Mouse (Mus musculus) bone marrow, adult 2 months (tissue): ENCODE data around the gene Cox15. TPM values are rescaled to one million over a fixed set of nuclear protein-coding genes. Genes with fewer than 3 reads are reported as not detected.
A peak's percentile ranks its signal among the peaks of the same experiment; 100 is the strongest.

Source experiments
- H3K27ac ChIP-seq: fragments of 200-500 bp; 2 replicates; pipeline ENCODE4 v1.5.1; 2012; ENCODE audit warnings: low read depth, mild to moderate bottlenecking, control low read depth, inconsistent platforms, low read length; ENCODE audit not compliant: control insufficient read depth, poor library complexity, insufficient read depth
- H3K4me1 ChIP-seq: fragments of 200-500 bp; 2 replicates; pipeline ENCODE4 v1.6.1; 2011; ENCODE audit warnings: low read length; ENCODE audit not compliant: control insufficient read depth, insufficient read depth
- H3K4me3 ChIP-seq: fragments of 200-500 bp; replicated peaks from 2 replicates; pipeline ENCODE3; 2011; ENCODE audit warnings: mild to moderate bottlenecking, low read depth, low read length, control low read depth; ENCODE audit not compliant: control insufficient read depth
- CTCF ChIP-seq: fragments of 200-500 bp; IDR thresholded peaks from 2 replicates; pipeline ENCODE4 v1.5.1; 2011; ENCODE audit warnings: low read length, control low read depth; ENCODE audit not compliant: control insufficient read depth, insufficient read depth
- POLR2A ChIP-seq: fragments of 200-500 bp; IDR thresholded peaks from 2 replicates; pipeline ENCODE4 v1.6.1; 2011; ENCODE audit warnings: low read depth, mild to moderate bottlenecking, control low read depth, low read length, borderline replicate concordance; ENCODE audit not compliant: control insufficient read depth
- WGBS: fragments of 180-500 bp; shearing (Covaris S2); methylation state at CpG from one replicate; pipeline ENCODE4 v1.1.7; 2018; 5-methylcytosine and 5-hydroxymethylcytosine counted together
- polyA plus RNA-seq: library from polyadenylated mRNA; stranded (reverse); fragments of >200 nt; gene quantifications from 2 replicates; pipeline ENCODE4 v1.2.4, GENCODE M21; 2011; ENCODE audit warnings: low replicate concordance; ENCODE audit not compliant: missing spikeins, insufficient read depth, insufficient read length

Gene Cox15
- polyA plus RNA-seq, 1 experiment = 12.4 TPM

DNA sequence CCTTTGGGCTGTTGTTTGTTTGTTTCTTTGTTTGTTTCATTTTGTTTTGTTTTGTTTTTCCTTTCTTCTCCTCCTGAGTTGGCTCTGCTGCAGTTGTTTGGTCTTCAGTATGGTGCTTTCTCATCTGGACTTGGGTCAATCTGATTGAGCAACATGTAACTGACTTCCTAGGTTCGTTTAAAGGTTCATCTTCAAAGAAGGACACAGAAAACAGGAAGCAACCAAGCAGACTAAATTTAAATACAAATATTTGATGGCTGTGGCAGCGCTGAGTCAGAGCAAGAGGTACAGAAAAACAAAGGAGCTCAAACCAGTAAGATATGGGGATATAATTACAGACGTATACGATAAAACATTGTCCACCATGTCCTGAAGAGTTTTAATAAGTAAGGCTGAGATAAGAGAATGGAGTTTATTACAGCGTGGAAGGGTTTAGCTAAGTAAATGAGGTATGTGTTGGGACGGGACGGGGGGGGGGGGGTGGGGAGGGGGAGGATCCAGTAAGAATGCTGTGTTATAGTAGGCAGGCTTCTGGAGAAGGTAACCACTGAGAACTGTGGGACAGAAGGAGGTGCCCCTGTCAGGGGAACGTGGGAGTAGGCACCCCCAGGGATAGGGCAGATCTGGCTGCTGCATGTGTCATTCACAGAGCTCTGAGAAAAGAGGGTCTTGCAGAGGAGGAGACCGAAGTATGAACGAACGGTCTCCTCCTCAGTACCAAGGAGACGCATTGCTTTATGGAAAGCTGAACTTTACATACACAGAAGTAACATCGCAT is 33.6 kb upstream of the Cox15 start:
- Histone ChIP-seq H3K4me3 (peak overlapping the region; percentile 44), H3K4me1 (peaks cover 1% of the 10 kb centered on the region; the same call in 1 of the 2 replicates), H3K27ac (peak overlapping the region; percentile 71)
- 36% methylated on average over 13 of the region's 13 CpGs for WGBS
- no peak for TF ChIP-seq CTCF
- TF ChIP-seq POLR2A = no peak

DNA sequence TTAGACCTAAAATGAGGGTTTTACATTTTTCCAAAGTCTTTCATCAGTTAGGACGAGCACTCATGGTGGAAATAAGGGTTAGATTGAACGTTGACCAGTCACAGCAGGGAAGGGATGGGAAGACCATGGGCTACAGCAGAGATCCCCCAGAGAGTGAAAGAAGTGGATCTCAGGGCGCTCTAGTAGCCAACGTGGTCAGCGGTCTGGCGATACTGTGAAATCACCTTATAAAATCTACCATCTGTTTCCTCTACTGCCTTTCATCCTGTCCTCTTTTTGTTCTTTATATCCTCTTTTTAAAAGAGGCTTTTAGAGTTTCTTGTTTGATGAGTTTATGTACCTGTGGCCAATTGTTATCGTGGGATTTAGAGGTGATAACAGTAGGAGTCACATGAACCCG is 32.0 kb upstream of the Cox15 start:
- no peak overlapping the region for H3K4me3 ChIP-seq
- WGBS = 22% methylated on average over 8 of the region's 8 CpGs
- TF ChIP-seq POLR2A (no peak), CTCF (no peak)

GRCm38 (mm10) chr19:43781980-43782379 is 29.2 kb upstream of the Cox15 start, which contains the start of gene Abcc2:
Gene Abcc2 (plus strand): TSS chr19:43782192.
- Histone ChIP-seq H3K27ac (no peak within 1 kb of the TSS), H3K4me3 (no peak within 1 kb of the TSS), H3K4me1 (peaks cover 1% of the 10 kb centered on the region; the same call in 1 of the 2 replicates)
- TF ChIP-seq POLR2A (no peak), CTCF (no peak)
- WGBS = 85% methylated on average over 3 of the region's 3 CpGs

More for the DNA sequence above, 32.0 kb upstream of the Cox15 start:
- no peak overlapping the region for H3K27ac ChIP-seq
- H3K4me1 ChIP-seq = peaks cover 1% of the 10 kb centered on the region; the same call in 1 of the 2 replicates

DNA sequence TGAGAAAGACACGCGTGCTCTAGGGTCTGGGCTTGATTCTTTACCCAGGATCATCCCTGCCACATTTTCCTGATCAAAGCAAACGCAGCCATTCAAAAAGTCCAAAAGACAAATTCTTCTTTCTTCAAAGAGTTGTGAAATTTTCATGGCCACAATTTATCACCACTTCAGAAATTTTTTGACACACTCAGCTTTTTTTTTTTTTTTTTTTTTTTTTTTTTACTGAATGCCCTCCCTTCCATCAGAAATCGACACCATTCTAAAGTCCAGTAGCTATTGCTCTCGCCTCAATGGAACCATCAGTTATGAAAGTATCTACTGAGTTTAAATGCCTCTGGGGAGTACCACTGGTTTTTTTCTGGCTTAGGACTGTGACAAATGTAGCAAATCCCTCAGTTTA is 27.6 kb upstream of the Cox15 start:
- 37% methylated on average over 5 of the region's 5 CpGs for WGBS
- Histone ChIP-seq H3K4me1 (no peaks in the 10 kb centered on the region), H3K4me3 (no peak overlapping the region), H3K27ac (no peak overlapping the region)
- no peak for TF ChIP-seq POLR2A
- TF ChIP-seq CTCF = no peak

- H3K4me3 ChIP-seq = no peak overlapping the region
- 66% methylated on average over 2 of the region's 2 CpGs for WGBS
- no peak overlapping the region for H3K27ac ChIP-seq
- no peak for TF ChIP-seq POLR2A
- H3K4me1 ChIP-seq = no peaks in the 10 kb centered on the region
Measured at GRCm38 (mm10) chr19:43777308-43777707, 24.5 kb upstream of the Cox15 start.

DNA sequence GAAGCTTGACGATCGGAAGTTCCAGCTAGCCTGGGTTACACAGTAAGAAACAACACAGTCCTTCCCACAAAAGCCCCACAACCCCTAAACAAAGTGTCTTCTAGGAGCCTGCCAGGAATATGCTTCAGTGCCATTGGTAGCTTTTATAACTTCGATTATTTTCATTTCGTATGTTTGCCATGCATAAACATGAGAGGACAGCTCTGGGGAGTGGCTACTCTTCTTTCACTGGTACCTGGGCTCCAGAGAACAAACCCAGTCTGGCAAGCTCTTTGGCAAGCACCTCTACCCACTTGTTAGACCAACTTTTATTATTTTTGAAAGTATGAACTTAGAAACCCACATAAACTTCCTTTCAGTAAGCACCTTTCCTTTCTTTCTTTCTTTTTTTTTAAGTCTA is 23.8 kb upstream of the Cox15 start:
- no peak for TF ChIP-seq CTCF
- no peak for TF ChIP-seq POLR2A
- H3K4me3 ChIP-seq = no peak overlapping the region
- H3K4me1 ChIP-seq = no peaks in the 10 kb centered on the region
- H3K27ac ChIP-seq = no peak overlapping the region
- WGBS = 80% methylated on average over 4 of the region's 4 CpGs

GRCm38 (mm10) chr19:43775433-43775832 is 22.6 kb upstream of the Cox15 start:
- no peak overlapping the region for H3K4me3 ChIP-seq
- H3K27ac ChIP-seq = no peak overlapping the region
- TF ChIP-seq CTCF (no peak), POLR2A (no peak)
- no peaks in the 10 kb centered on the region for H3K4me1 ChIP-seq
- WGBS = 55% methylated on average over 10 of the region's 10 CpGs

DNA sequence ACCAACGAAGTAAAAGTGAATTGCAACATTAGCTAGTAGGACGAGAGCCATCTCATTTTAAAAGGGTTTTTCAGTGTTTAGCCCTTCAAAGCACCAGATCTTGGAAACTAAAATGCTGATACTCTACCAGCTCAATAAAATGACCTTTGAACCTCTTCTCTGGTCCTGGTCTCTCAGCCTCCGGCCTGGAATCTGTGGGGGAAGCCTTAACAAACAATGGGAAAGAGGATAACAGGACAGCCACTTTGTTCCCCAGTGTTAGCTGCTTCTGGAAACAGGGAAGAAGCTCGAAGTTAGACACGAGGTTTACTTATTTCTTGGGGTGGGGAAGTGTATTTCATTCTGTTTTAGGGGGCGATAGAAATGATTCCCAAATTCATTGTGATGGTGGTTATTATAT is 19.5 kb upstream of the Cox15 start:
- no peak for TF ChIP-seq CTCF
- no peak for TF ChIP-seq POLR2A
- H3K27ac ChIP-seq = no peak overlapping the region
- WGBS = 73% methylated on average over 6 of the region's 6 CpGs
- no peak overlapping the region for H3K4me3 ChIP-seq
- no peaks in the 10 kb centered on the region; the same call in 1 of the 2 replicates for H3K4me1 ChIP-seq
